Mouse (Mus musculus) gastrocnemius, postnatal 25 days (tissue): ENCODE data around the gene Suv39h2. TPM values are rescaled to one million over a fixed set of nuclear protein-coding genes. Genes with fewer than 3 reads are reported as not detected.
A peak's percentile ranks its signal among the peaks of the same experiment; 100 is the strongest.

Experiments used
- DNase-seq: peaks from one replicate; pipeline ENCODE4 v3.0.0; 2022
- total RNA-seq, 2 experiments: library from RNA; stranded (reverse); gene quantifications; 1 replicate in 1 of 2; 2 replicates in 1 of 2; pipeline ENCODE4 v1.2.3; 2021

Suv39h2 gene
- total RNA-seq, 2 experiments from 2014 or later = 0.72 to 0.84 TPM

GRCm38 (mm10) chr2:3423841-3424578 lies 50.8 kb downstream of the Suv39h2 start, which contains the start of gene Dclre1c:
Dclre1c (plus strand) TSS chr2:3424131.
- DNase-seq = peak; percentile 91

GRCm38 (mm10) chr2:3422548-3422947 lies 52.3 kb downstream of the Suv39h2 start, which contains the start of gene Meig1:
Meig1 (minus strand) TSS chr2:3422648.
- DNase-seq = no peak

GRCm38 (mm10) chr2:3420157-3420556 lies 54.7 kb downstream of the Suv39h2 start:
- no peak for DNase-seq

GRCm38 (mm10) chr2:3418883-3419431 lies 55.9 kb downstream of the Suv39h2 start:
- peak; percentile 92 for DNase-seq

- no peak for DNase-seq
These were observed 59.2 kb downstream of the Suv39h2 start for GRCm38 (mm10) chr2:3415676-3416075.

- no peak for DNase-seq
These were observed 60.6 kb downstream of the Suv39h2 start for GRCm38 (mm10) chr2:3414241-3414640.

- no peak for DNase-seq
These were observed 67.1 kb downstream of the Suv39h2 start for GRCm38 (mm10) chr2:3407756-3408155.

- DNase-seq = no peak
These were observed 68.8 kb downstream of the Suv39h2 start for GRCm38 (mm10) chr2:3405981-3406380.

Other genes starting within 250 kb of the Suv39h2 start
- gene Nmt2, start 190.8 kb downstream of the Suv39h2 start, total RNA-seq = 1 to 10 TPM; 8.1 to 8.5 TPM
- 1 to 10 TPM; 4.6 to 5.3 TPM for gene Rpp38, start 142.4 kb downstream of the Suv39h2 start, total RNA-seq
- under 1 TPM in 1 of 2 experiments, not detected in 1; 0.59 TPM for gene Acbd7, start 138.9 kb downstream of the Suv39h2 start, total RNA-seq
- gene Olah, start 77.8 kb downstream of the Suv39h2 start, total RNA-seq = not detected
- gene Meig1, start 52.4 kb downstream of the Suv39h2 start, total RNA-seq = not detected
- 1 to 10 TPM; 1.8 to 3.0 TPM for gene Dclre1c, start 50.9 kb downstream of the Suv39h2 start, total RNA-seq
- under 1 TPM; 0.75 to 0.97 TPM for gene Gm45902, start 37.8 kb upstream of the Suv39h2 start, total RNA-seq
- gene Hspa14, start 37.8 kb upstream of the Suv39h2 start, total RNA-seq = 10 to 100 TPM; 12.6 to 13.2 TPM
- 10 to 100 TPM; 32.7 to 39.1 TPM for gene Cdnf, start 38.0 kb upstream of the Suv39h2 start, total RNA-seq
- 1 to 10 TPM; 2.2 to 2.7 TPM for gene Fam107b, start 95.5 kb upstream of the Suv39h2 start, total RNA-seq